Mouse (Mus musculus): ENCODE data around the gene Hmcn2.

DNA sequence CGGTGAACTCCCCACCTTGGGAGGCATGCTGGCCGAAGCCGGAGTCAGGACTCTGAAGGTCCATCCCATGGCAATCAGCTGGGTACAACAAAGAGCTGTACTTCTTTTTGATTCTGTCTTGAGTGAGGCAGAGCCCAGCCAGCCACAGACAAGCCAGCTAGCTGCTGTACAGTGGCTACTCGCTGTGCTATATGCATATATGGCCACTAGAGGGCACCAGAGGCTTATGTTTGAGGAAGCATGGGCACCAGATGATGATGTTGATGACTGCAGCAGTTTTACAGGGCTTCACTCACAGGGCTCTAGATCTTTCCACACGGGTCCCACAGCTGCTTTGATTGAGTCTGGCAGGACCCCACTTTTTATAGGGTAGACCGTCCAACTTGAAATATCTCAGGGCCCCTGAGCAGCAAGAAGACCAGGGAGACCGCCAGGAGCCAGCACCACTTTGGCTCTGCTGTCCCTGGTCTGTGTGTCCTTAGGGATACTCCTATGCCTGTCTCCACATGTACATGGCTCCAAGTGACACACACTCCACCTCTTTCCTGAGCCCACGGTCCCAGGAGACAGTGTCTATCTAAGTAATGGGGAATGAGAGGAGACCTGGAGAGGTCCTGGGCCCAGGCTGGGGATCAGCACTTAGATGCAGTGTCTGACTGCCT, 168.8 kb downstream of the Hmcn2 start:
- TF ChIP-seq CEBPB (IDR thresholded peaks at IDR 0.05; ENCODE audit: low read depth) (no peak), CTCF (IDR thresholded peaks at IDR 0.05; ENCODE audit: control insufficient read depth, insufficient read depth, insufficient read length) (peak; percentile 88), MYOD1 (IDR thresholded peaks at IDR 0.05; ENCODE audit: control insufficient read depth, insufficient read length, low read depth) (no peak)

Measured in C2C12 (cell line).